Comparison of ENCODE assay signal across 9 mouse cellular contexts in the genomic region with DNA sequence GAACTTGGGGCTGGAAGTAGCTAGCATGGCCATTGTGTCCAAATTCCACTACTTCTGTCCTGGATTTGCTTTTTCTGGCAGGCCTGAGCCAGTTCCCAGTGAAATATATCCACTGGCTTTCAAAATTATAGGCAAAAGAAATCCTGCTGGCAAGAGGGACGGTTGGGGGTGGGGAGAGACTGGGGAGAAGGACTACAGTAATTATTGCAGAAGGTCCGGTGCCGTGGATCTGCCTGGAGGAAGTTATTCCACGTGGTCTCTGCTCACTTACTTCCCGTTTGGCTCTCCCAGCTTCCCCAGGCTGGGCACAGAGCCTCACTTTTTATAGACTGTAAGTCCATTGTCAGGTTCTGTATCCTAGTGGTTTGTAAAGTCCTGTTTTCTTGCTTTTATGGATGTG.
DNase-seq lines count a peak whose midpoint lies in the region; ATAC-seq lines count a peak whose summit lies in the region.
"Had no signal": no experiment of that assay in that cellular context is flagged by ENCODE, and none has a peak within 500 bp of the region (broad histone marks: within the 10 kb centered on the region; RNA-seq: fewer than 3 reads in every experiment).

No protein-coding gene starts in this region.

- H3K4me3 ChIP-seq in kidney, embryonic 16.5 days (ENCODE audit: low read length) = no peak overlapping the region

- no peaks in the 10 kb centered on the region for H3K27me3 ChIP-seq in kidney, embryonic 16.5 days (ENCODE audit: insufficient read depth, low read length)

- intact Hi-C loops in heart, postnatal 25 days (cut with DNase I) = no loop called here

- peaks cover 30% of the 10 kb centered on the region for H3K4me1 ChIP-seq in kidney, embryonic 16.5 days (ENCODE audit: insufficient read depth, low read length)

- H3K9me3 ChIP-seq in kidney, embryonic 16.5 days (ENCODE audit: low read length) = no peaks in the 10 kb centered on the region

- WGBS in kidney, embryonic 16.5 days = 41% methylated on average over 5 of the region's 5 CpGs

- no peak overlapping the region for H3K9ac ChIP-seq in kidney, embryonic 16.5 days (replicated peaks; ENCODE audit: low read length)

- H3K36me3 ChIP-seq in kidney, embryonic 16.5 days (ENCODE audit: insufficient read depth, low read length) = no peaks in the 10 kb centered on the region

- ATAC-seq in kidney, embryonic 16.5 days (ENCODE audit: low FRiP score, low TSS enrichment) = peak; percentile 50; the same call in 1 of the 2 replicates

- no peak overlapping the region for H3K4me2 ChIP-seq in kidney, embryonic 16.5 days (replicated peaks; ENCODE audit: low read depth, low read length)

- H3K27ac ChIP-seq in kidney, embryonic 16.5 days (ENCODE audit: low read length) = no peak overlapping the region

- DNase-seq in heart, adult 11 months = peak; percentile 97
- DNase-seq in heart, postnatal 25 days (ENCODE audit: low spot score) = no peak
- DNase-seq in gastrocnemius, adult 18-20 months (ENCODE audit: low spot score) = peak; percentile 69
- DNase-seq in ovary, adult 18-20 months (ENCODE audit: low spot score) = peak; percentile 44
- no peak for DNase-seq in layer of hippocampus, postnatal 10 days (ENCODE audit: low spot score in 2 of 2)
- DNase-seq in frontal cortex, postnatal 10 days (ENCODE audit: low spot score in 2 of 2) = no peak
- no peak for DNase-seq in layer of hippocampus, adult 8-10 months (ENCODE audit: low spot score in 2 of 2)
- DNase-seq: cerebellum, adult 11-12 months had no signal

Comparison
In these comparisons a context has a peak if more than half of its experiments do, and no peak if none do; other contexts are left out.
1. DNase-seq: peak in heart, adult 11 months (single experiment), gastrocnemius, adult 18-20 months (single experiment) and ovary, adult 18-20 months (single experiment); none in heart, postnatal 25 days (single experiment), layer of hippocampus, postnatal 10 days (0 of 2), frontal cortex, postnatal 10 days (0 of 2) and layer of hippocampus, adult 8-10 months (0 of 2).